Mouse (Mus musculus): Measurements from ENCODE around the gene Bcl6b. TPM values are rescaled to one million over a fixed set of nuclear protein-coding genes. Genes with fewer than 3 reads are reported as not detected.
A peak's percentile ranks its signal among the peaks of the same experiment; 100 is the strongest.

The Bcl6b gene
- polyA plus RNA-seq, 1 experiment from 2014 or later: 5.0 TPM

DNA sequence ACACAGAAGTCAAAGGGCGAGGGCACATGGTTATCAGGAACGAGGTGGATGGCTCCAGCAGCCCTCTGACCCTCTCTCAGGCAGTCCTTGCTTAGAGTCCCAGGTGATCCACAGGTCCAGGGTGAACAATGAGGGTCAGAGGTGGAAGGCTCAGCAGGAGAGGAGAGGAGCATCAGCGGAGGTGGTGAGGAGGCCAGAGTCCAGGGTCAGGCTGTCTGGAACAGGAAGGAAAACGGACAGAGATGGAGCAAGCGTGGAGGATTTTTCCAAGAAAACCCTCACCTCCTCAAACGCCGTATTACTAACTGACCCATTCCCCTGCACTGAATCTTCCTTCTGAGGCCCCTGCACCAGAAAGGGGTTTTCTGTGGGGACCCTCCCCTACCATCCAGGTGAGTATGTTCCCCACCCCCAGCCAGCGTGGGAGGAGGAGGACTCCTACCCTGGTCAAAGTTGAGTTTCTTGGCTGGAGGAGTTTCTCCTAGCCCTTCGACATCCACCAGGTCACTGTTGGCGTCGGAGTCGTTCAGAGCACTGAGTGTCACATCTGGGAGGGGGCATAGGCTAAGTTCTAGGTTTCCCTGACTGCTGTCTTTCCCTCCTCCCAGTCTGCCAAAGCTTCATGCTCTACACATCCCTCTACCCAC, 5.8 kb upstream of the Bcl6b start:
- Histone ChIP-seq H3K27me3 (ENCODE audit: control insufficient read depth, insufficient read depth, low read length) (peaks cover 8% of the 10 kb centered on the region; the same call in 1 of the 2 replicates), H3K36me3 (replicated peaks; ENCODE audit: control insufficient read depth, insufficient read depth) (peaks cover 19% of the 10 kb centered on the region), H3K27ac (no peak overlapping the region), H3K9me3 (ENCODE audit: control insufficient read depth, low read length) (no peaks in the 10 kb centered on the region), H3K9ac (no peak overlapping the region), H3K4me3 (replicated peaks; ENCODE audit: low read length) (no peak overlapping the region), H3K4me1 (replicated peaks; ENCODE audit: control insufficient read depth, insufficient read depth, low read length) (peaks cover 34% of the 10 kb centered on the region), H3K4me2 (replicated peaks) (no peak overlapping the region)
- 93% methylated on average over 12 of the region's 12 CpGs for WGBS
- DNase-seq (ENCODE audit: low spot score) (no peak), ATAC-seq (ENCODE audit: low FRiP score) (no peak)

GRCm38 (mm10) chr11:70234497-70234896, 4.9 kb upstream of the Bcl6b start:
- DNase-seq (ENCODE audit: low spot score): no peak
- Histone ChIP-seq H3K4me2 (replicated peaks) (no peak overlapping the region), H3K9ac (no peak overlapping the region), H3K4me3 (replicated peaks; ENCODE audit: low read length) (no peak overlapping the region), H3K27me3 (ENCODE audit: control insufficient read depth, insufficient read depth, low read length) (peaks cover 17% of the 10 kb centered on the region), H3K4me1 (replicated peaks; ENCODE audit: control insufficient read depth, insufficient read depth, low read length) (peaks cover 33% of the 10 kb centered on the region), H3K9me3 (ENCODE audit: control insufficient read depth, low read length) (no peaks in the 10 kb centered on the region), H3K36me3 (replicated peaks; ENCODE audit: control insufficient read depth, insufficient read depth) (peaks cover 19% of the 10 kb centered on the region), H3K27ac (no peak overlapping the region)
- 89% methylated on average over 8 of the region's 8 CpGs for WGBS
- ATAC-seq (ENCODE audit: low FRiP score): no peak

- ATAC-seq (ENCODE audit: low FRiP score) (no peak), DNase-seq (ENCODE audit: low spot score) (no peak)
- Histone ChIP-seq H3K27me3 (ENCODE audit: control insufficient read depth, insufficient read depth, low read length) (peaks cover 22% of the 10 kb centered on the region), H3K4me3 (replicated peaks; ENCODE audit: low read length) (no peak overlapping the region), H3K9me3 (ENCODE audit: control insufficient read depth, low read length) (no peaks in the 10 kb centered on the region), H3K9ac (no peak overlapping the region), H3K36me3 (replicated peaks; ENCODE audit: control insufficient read depth, insufficient read depth) (peaks cover 19% of the 10 kb centered on the region), H3K4me1 (replicated peaks; ENCODE audit: control insufficient read depth, insufficient read depth, low read length) (peaks cover 34% of the 10 kb centered on the region), H3K4me2 (replicated peaks) (no peak overlapping the region), H3K27ac (no peak overlapping the region)
- WGBS: 64% methylated on average over 5 of the region's 5 CpGs
Observed at GRCm38 (mm10) chr11:70234037-70234436, 4.4 kb upstream of the Bcl6b start.

GRCm38 (mm10) chr11:70233016-70233415, 3.4 kb upstream of the Bcl6b start:
- Histone ChIP-seq H3K4me3 (replicated peaks; ENCODE audit: low read length) (peak overlapping the region; percentile 22; the same call in 1 of the 2 replicates), H3K36me3 (replicated peaks; ENCODE audit: control insufficient read depth, insufficient read depth) (peaks cover 19% of the 10 kb centered on the region), H3K27me3 (ENCODE audit: control insufficient read depth, insufficient read depth, low read length) (peaks cover 32% of the 10 kb centered on the region), H3K27ac (no peak overlapping the region), H3K9ac (peak overlapping the region; percentile 48), H3K9me3 (ENCODE audit: control insufficient read depth, low read length) (no peaks in the 10 kb centered on the region), H3K4me1 (replicated peaks; ENCODE audit: control insufficient read depth, insufficient read depth, low read length) (peaks cover 27% of the 10 kb centered on the region), H3K4me2 (replicated peaks) (peak overlapping the region; percentile 50)
- WGBS: 36% methylated on average over 8 of the region's 8 CpGs
- DNase-seq (ENCODE audit: low spot score) (no peak), ATAC-seq (ENCODE audit: low FRiP score) (no peak)

DNA sequence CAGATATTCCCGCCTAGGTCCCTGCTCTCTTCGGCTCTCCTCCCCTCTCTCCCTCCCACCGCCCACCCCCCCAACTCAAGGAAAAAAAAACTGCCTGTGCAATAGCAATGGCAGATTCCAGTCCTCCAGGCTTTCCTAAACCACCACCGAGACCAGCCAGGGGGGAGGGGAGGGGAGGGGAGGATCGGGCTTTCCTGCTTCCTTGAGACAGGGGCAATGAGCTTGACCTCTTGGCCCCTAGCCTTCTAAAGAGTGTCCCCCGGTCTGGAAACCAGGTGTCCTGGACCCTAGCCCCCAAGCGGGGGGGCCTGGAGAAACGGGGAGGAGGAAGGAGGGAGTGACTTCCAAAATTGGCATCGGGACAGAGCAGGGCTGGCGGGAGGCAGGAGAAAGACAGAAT, 2.9 kb upstream of the Bcl6b start:
- Histone ChIP-seq H3K27me3 (ENCODE audit: control insufficient read depth, insufficient read depth, low read length) (peaks cover 37% of the 10 kb centered on the region), H3K4me1 (replicated peaks; ENCODE audit: control insufficient read depth, insufficient read depth, low read length) (peaks cover 26% of the 10 kb centered on the region), H3K36me3 (replicated peaks; ENCODE audit: control insufficient read depth, insufficient read depth) (peaks cover 19% of the 10 kb centered on the region), H3K9ac (peak overlapping the region; percentile 48), H3K4me3 (replicated peaks; ENCODE audit: low read length) (peak overlapping the region; percentile 22; the same call in 1 of the 2 replicates), H3K4me2 (replicated peaks) (peak overlapping the region; percentile 50), H3K27ac (no peak overlapping the region), H3K9me3 (ENCODE audit: control insufficient read depth, low read length) (no peaks in the 10 kb centered on the region)
- DNase-seq (ENCODE audit: low spot score): no peak
- no peak for ATAC-seq (ENCODE audit: low FRiP score)
- WGBS: 8% methylated on average over 9 of the region's 10 CpGs

DNA sequence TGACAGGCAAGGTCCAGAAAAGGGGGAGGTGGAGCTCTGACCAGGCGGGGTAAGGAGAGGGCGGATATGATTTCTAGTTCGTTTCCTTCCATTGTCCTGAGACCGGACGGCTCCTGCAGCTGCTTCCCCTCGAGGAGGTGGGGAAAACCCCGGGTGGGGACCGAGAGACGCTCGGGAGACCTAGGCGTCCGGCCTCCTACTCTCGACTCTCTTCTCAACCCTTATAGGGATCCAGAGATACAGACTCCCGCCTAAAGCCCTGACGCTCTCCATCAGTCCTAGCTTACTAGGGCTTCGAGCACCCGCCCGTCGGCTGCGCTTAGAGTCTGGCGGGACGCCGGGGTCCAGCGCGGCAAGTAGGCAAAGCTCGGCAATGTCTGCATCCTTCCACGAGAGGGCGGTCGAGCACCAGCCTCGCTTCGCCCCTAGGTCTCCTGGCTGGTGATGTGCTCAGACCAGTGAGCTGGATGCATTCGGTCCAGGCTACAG, 685 bp upstream of the Bcl6b start:
- H3K4me1 ChIP-seq (replicated peaks; ENCODE audit: control insufficient read depth, insufficient read depth, low read length): peaks cover 28% of the 10 kb centered on the region; the same call in 1 of the 2 replicates
- ATAC-seq (ENCODE audit: low FRiP score) (peak; percentile 34), DNase-seq (ENCODE audit: low spot score) (peak; percentile 84)
- H3K27ac ChIP-seq: no peak overlapping the region
- H3K36me3 ChIP-seq (replicated peaks; ENCODE audit: control insufficient read depth, insufficient read depth): peaks cover 12% of the 10 kb centered on the region
- peak overlapping the region; percentile 49 for H3K4me2 ChIP-seq (replicated peaks)
- H3K9me3 ChIP-seq (ENCODE audit: control insufficient read depth, low read length): no peaks in the 10 kb centered on the region
- 0 out of 2 replicates have a peak overlapping the region, but pooled peaks have one; percentile 4 for H3K4me3 ChIP-seq (replicated peaks; ENCODE audit: low read length)
- peaks cover 59% of the 10 kb centered on the region for H3K27me3 ChIP-seq (ENCODE audit: control insufficient read depth, insufficient read depth, low read length)
- 1% methylated on average over 32 of the region's 32 CpGs for whole genome bisulfite sequencing
- H3K9ac ChIP-seq: no peak overlapping the region

DNA sequence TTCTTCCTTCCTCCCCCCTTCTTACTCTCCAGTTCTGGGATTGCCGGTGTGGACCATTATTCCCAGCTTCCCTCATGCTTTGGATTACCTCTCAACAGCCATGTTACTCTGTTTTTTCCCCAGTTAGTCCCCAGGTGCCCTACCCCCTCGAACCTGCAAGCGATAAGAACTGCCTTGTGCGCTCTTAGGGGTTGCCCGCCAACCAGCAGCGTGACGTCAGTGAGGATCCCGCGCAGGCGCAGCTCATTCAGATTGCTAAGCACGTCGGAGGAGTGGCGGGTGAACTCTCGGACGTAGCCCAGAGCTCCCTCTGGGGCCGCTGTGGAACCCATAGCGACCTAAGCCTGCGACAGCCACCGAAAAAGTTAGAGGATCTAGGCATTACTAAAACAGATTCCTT, 770 bp downstream of the Bcl6b start:
- no peaks in the 10 kb centered on the region for H3K9me3 ChIP-seq (ENCODE audit: control insufficient read depth, low read length)
- H3K4me1 ChIP-seq (replicated peaks; ENCODE audit: control insufficient read depth, insufficient read depth, low read length): peaks cover 28% of the 10 kb centered on the region; the same call in 1 of the 2 replicates
- ATAC-seq (ENCODE audit: low FRiP score): peak; percentile 38; the same call in 1 of the 2 replicates
- peak overlapping the region; percentile 12; the same call in 1 of the 2 replicates for H3K9ac ChIP-seq
- peak; percentile 81 for DNase-seq (ENCODE audit: low spot score)
- peak overlapping the region; percentile 24 for H3K4me3 ChIP-seq (replicated peaks; ENCODE audit: low read length)
- no peaks in the 10 kb centered on the region for H3K36me3 ChIP-seq (replicated peaks; ENCODE audit: control insufficient read depth, insufficient read depth)
- no peak overlapping the region for H3K27ac ChIP-seq
- 1% methylated on average over 19 of the region's 19 CpGs for WGBS
- peaks cover 73% of the 10 kb centered on the region for H3K27me3 ChIP-seq (ENCODE audit: control insufficient read depth, insufficient read depth, low read length)
- peak overlapping the region; percentile 49 for H3K4me2 ChIP-seq (replicated peaks)

DNA sequence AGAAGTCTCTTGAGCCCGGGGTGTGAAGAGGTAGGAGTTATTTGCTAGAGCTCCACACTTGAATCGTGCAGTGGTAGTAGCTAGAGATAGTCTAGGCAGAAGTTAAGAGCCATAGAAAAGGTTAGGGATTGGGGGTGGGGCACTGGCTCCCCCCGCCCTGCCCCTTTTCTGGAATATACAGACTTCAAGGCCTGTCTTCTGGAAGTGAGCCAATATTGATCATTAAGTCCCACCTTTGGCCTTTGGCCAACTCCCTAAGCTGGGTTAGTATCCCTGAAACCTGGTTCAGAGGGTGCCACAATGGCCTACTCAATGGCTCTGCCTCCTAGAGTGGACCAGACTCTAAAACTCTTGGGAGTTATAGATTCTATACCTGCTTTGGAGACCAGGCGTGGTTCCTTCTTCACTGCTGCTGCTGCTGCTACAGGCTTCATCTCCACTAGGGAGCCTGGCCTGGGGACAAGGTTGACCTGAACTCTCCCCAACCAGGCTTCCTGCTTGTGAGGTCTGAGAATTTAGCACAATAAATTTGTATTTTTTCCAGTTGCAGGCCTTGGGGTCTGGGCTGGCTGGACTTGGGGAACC, 1.8 kb downstream of the Bcl6b start:
- Histone ChIP-seq H3K27ac (no peak overlapping the region), H3K36me3 (replicated peaks; ENCODE audit: control insufficient read depth, insufficient read depth) (no peaks in the 10 kb centered on the region), H3K27me3 (ENCODE audit: control insufficient read depth, insufficient read depth, low read length) (peaks cover 73% of the 10 kb centered on the region), H3K4me1 (replicated peaks; ENCODE audit: control insufficient read depth, insufficient read depth, low read length) (peaks cover 24% of the 10 kb centered on the region; the same call in 1 of the 2 replicates), H3K4me3 (replicated peaks; ENCODE audit: low read length) (no peak overlapping the region; the same call in 1 of the 2 replicates), H3K9me3 (ENCODE audit: control insufficient read depth, low read length) (no peaks in the 10 kb centered on the region), H3K9ac (no peak overlapping the region), H3K4me2 (replicated peaks) (peak overlapping the region; percentile 49)
- 86% methylated on average over 4 of the region's 4 CpGs for WGBS
- DNase-seq (ENCODE audit: low spot score) (no peak), ATAC-seq (ENCODE audit: low FRiP score) (no peak)

DNA sequence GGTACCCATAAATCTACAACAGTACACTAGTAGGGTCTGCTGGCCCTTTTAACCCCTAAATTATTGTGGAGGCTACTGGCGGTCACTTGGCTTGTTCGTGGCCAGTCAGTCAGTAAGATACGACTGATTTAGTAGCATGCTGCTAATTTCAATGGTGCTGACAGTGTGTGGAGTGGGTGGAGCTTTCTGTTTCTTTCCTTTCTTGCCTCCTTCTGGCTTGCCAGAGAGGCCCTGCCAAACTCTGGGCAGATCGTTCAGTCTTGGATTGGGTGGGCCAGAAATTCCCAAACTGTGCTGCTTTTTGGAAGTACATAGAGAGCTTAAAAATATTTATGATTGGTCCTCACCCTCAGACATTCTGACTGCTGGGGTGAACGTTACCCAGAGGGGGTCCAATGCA, 2.5 kb downstream of the Bcl6b start:
- DNase-seq (ENCODE audit: low spot score) (no peak), ATAC-seq (ENCODE audit: low FRiP score) (no peak)
- Histone ChIP-seq H3K9ac (peak overlapping the region; percentile 39; the same call in 1 of the 2 replicates), H3K36me3 (replicated peaks; ENCODE audit: control insufficient read depth, insufficient read depth) (no peaks in the 10 kb centered on the region), H3K27ac (no peak overlapping the region), H3K27me3 (ENCODE audit: control insufficient read depth, insufficient read depth, low read length) (peaks cover 73% of the 10 kb centered on the region), H3K4me3 (replicated peaks; ENCODE audit: low read length) (peak overlapping the region; percentile 23), H3K9me3 (ENCODE audit: control insufficient read depth, low read length) (no peaks in the 10 kb centered on the region), H3K4me1 (replicated peaks; ENCODE audit: control insufficient read depth, insufficient read depth, low read length) (peaks cover 26% of the 10 kb centered on the region; the same call in 1 of the 2 replicates), H3K4me2 (replicated peaks) (peak overlapping the region; percentile 49)
- WGBS: 33% methylated on average over 5 of the region's 5 CpGs

Measured in hindbrain, embryonic 14.5 days (tissue).